Mouse (Mus musculus): ENCODE results near the gene Pif1. TPM values are rescaled to one million over a fixed set of nuclear protein-coding genes. Genes with fewer than 3 reads are reported as not detected.

The Pif1 gene
- polyA plus RNA-seq (2021; fragmentation: Nextera tagmentation): 0.16 and 0.24 TPM in 2 replicates
- long read RNA-seq, experiment 1: 0 reads
- long read RNA-seq, experiment 2, partial matches to known transcripts: 1 of 4 reads
- long read RNA-seq, experiment 2, other reads (novel, unspliced or antisense): 3 of 4 reads

DNA sequence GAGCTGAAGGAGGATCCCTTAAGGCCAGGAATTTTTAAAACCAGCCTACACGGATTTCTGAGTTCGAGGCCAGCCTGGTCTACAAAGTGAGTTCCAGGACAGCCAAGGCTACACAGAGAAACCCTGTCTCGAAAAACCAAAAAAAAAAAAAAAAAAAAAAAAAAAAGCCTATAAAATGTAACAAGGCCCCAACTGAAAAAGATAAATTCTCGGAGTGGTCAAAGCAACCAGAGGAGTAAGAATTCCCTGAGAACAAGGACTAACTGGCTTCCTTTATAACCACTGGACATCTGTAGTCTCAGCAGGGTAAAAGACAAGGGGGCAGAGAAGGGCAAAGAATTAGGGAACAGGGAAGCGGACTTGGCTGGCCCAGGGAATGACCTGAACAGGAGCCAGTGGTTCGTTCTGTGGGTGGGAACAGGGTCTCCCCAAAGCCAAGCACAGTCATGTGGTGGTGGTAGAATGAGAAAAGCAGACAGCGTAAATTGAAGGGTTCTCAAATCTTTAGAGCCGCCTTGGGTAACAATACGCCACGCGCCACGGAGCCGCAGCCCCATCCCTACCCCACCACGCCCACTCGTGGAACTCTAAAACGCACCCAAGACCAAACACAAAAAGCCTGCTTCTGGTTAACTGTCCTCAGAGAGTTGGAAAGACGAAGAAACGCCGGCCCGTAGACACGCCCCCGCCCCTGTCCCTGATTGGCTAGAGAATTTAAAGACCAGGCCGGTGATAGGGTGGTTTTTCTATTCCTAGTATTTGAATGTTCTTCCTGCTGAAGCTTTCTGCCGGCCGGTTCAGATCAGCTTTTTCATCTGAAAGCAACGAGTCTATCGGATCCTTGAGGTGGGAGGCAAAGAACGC, at the start of gene Pif1:
Gene Pif1, plus strand, starts transcription at position 755 of the 864 bp plus-strand sequence.

DNA sequence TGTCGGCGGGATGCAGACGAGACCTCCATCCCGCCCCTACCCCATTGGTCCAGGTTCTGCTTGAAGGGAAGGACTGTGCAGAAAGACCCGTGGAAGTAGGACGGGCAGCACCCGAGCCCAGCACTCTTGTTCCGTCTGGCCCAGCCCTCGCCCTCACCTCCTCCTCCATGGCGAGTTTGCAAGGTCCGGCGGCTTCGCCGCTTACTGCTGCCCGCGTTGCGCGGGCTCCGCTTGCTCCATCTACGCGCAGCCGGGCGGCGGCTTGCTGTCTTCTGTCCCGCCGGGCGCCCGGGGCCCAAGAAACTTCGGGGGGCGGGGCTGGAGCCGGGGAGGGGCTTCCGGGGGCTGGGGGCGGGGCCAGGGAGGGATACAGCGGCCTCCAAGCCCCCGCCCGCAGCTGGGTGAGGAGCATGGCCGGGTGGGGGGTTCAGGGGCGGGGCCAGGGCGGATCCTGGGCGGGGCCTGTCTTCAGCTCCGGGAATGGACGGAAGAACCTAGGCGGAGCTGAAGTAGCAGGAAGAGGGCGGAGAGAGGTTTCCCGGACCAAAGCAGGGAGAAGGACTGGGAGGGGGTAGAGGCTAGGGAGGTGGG, 7.1 kb upstream of the Pif1 start, which contains the start of gene Plekho2:
Gene Plekho2, minus strand, starts transcription at position 260 of the 591 bp plus-strand sequence.

DNA sequence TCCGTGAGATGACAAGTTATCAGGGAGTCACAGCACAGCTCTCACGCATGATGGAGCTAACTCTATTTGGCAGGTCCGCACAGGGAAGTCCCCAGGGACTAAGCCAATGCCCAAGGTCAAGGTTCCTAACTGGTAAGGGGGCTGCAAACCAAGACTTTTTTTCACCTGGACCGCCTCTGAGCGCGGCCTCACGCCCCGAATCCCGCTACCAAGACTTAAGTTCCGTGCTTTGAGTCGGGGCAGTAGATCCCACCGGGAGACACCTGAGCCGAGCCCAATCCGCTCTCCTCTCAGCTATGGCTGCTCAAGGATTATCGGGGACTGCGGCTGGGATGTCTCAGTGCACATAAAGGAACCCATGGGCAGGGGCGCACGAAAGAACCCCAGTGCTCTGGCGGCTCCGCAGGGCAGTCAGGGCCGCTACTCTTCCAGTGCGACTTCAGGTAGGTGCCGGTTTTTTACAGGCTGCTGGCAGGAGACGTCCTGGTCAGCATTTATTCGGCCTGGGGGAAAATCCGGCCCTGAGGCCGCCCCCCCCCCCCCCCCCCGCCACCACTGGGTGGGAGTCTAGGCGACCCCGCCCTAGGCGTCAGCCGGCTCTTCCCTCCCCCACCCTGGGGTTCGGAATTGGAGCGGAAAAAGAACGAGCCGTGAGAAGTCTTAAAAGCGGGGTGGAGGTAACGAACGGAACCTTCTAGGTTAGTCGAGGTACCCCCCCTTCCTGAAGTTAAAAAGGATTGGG, 42.2 kb downstream of the Pif1 start, which contains the start of gene Rbpms2:
Gene Rbpms2, plus strand, starts transcription at position 624 of the 742 bp plus-strand sequence.

Other genes with a start within 250 kb of the Pif1 start
- gene Pdcd7, start 241.1 kb upstream of the Pif1 start, polyA plus RNA-seq (2021; fragmentation: Nextera tagmentation): 6.8 and 8.5 TPM in 2 replicates
- 0.10 TPM in 1 of 2 replicates, not detected in the other for gene Ubap1l, start 226.1 kb upstream of the Pif1 start, polyA plus RNA-seq (2021; fragmentation: Nextera tagmentation)
- gene Kbtbd13, start 195.5 kb upstream of the Pif1 start, polyA plus RNA-seq (2021; fragmentation: Nextera tagmentation): 0.28 and 0.29 TPM in 2 replicates
- gene Rasl12, start 188.7 kb upstream of the Pif1 start, polyA plus RNA-seq (2021; fragmentation: Nextera tagmentation): 2.4 and 3.4 TPM in 2 replicates
- 0.30 TPM in 1 of 2 replicates, not detected in the other for gene Slc51b, start 164.2 kb upstream of the Pif1 start, polyA plus RNA-seq (2021; fragmentation: Nextera tagmentation)
- gene Mtfmt, start 151.4 kb upstream of the Pif1 start, polyA plus RNA-seq (2021; fragmentation: Nextera tagmentation): 10.3 and 12.3 TPM in 2 replicates
- gene Spg21, start 126.2 kb upstream of the Pif1 start, polyA plus RNA-seq (2021; fragmentation: Nextera tagmentation): 50.2 and 52.2 TPM in 2 replicates
- gene Ankdd1a, start 67.0 kb upstream of the Pif1 start, polyA plus RNA-seq (2021; fragmentation: Nextera tagmentation): 0.39 TPM in 1 of 2 replicates, not detected in the other
- 5.1 and 5.6 TPM in 2 replicates for gene Plekho2, start 7.1 kb upstream of the Pif1 start, polyA plus RNA-seq (2021; fragmentation: Nextera tagmentation)
- gene Rbpms2, start 42.5 kb downstream of the Pif1 start, polyA plus RNA-seq (2021; fragmentation: Nextera tagmentation): 3.2 and 3.4 TPM in 2 replicates
- 269 and 278 TPM in 2 replicates for gene Oaz2, start 80.8 kb downstream of the Pif1 start, polyA plus RNA-seq (2021; fragmentation: Nextera tagmentation)
- gene Zfp609, start 240.4 kb downstream of the Pif1 start, polyA plus RNA-seq (2021; fragmentation: Nextera tagmentation): 2.4 and 2.9 TPM in 2 replicates

All from layer of hippocampus, adult 6 months (tissue).